Mouse (Mus musculus) heart, postnatal 14 days (tissue): ENCODE measurements around the gene Bcas3. TPM values are rescaled to one million over a fixed set of nuclear protein-coding genes. Genes with fewer than 3 reads are reported as not detected.
A peak's percentile ranks its signal among the peaks of the same experiment; 100 is the strongest.

ENCODE experiments used
- DNase-seq, 2 experiments: peaks; one replicate each; pipeline ENCODE4 v3.0.0; 2021 to 2022
- intact Hi-C: fragments of 180-260 bp; cut with DNase I; formaldehyde crosslinking; loops from one replicate; pipeline ENCODE4 v1.15.1; 2025
- total RNA-seq, 2 experiments: library from RNA; stranded (reverse); gene quantifications; 2 replicates each; pipeline ENCODE4 v1.2.3; 2021

The Bcas3 gene
- total RNA-seq, 2 experiments from 2014 or later: 33.7 to 39.2 TPM

- intact Hi-C loops: loop anchor here (2.0 kb wide), 1 partner anchor 91 kb away; no protein-coding TSS in a partner anchor
- DNase-seq: peak; percentile 30 to 40
Measured at GRCm38 (mm10) chr11:85523646-85524045, 170.7 kb downstream of the Bcas3 start.

DNA sequence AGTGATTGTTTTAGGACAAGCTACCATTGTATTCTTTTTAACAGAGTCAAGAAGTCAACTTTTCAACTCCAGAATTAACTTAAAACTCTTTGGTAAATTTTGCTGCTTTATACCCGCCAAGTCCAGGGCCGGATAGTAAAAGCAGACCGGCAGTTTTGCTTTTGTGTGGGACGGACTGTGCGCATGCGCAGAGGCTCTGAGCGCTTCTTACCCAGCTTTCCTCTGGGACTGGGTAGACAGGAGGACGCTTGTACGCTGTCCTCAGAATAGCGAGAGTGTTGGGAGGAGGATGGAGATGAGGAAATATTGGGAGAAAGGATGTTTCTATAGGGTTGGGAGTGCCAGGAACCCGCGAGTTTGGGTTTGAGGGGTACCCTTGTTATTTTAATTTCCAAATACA lies 171.2 kb downstream of the Bcas3 start:
- intact Hi-C loops: no loop called here

GRCm38 (mm10) chr11:85524841-85525500 lies 172.0 kb downstream of the Bcas3 start:
- DNase-seq: peak; percentile 59 to 70
- intact Hi-C loops: loop anchor here (5.0 kb wide), 1 partner anchor 42 kb away; no protein-coding TSS in a partner anchor

More for the DNA sequence above, 171.2 kb downstream of the Bcas3 start:
- peak; percentile 78 to 84 for DNase-seq

DNA sequence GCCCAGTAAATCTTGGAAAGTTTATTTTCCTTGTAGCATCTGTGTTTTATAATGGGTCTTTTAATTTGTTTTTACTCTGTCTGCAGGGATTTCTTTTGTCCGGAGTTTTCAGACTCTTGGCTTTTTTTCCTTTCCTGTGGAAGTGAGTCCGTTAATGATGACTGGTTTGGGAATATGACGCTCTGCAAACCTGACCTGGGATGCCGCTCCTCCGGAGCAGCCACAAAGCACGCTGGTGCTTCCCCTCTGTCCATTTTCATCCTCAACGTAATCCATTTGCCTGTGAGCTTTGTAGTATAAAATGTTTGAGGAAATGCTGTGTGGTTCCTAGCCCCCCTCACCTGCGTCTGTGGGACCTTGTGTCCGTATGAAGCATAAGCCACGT lies 172.5 kb downstream of the Bcas3 start:
- intact Hi-C loops: loop anchor here (5.0 kb wide), 1 partner anchor 42 kb away; no protein-coding TSS in a partner anchor
- DNase-seq: no peak

DNA sequence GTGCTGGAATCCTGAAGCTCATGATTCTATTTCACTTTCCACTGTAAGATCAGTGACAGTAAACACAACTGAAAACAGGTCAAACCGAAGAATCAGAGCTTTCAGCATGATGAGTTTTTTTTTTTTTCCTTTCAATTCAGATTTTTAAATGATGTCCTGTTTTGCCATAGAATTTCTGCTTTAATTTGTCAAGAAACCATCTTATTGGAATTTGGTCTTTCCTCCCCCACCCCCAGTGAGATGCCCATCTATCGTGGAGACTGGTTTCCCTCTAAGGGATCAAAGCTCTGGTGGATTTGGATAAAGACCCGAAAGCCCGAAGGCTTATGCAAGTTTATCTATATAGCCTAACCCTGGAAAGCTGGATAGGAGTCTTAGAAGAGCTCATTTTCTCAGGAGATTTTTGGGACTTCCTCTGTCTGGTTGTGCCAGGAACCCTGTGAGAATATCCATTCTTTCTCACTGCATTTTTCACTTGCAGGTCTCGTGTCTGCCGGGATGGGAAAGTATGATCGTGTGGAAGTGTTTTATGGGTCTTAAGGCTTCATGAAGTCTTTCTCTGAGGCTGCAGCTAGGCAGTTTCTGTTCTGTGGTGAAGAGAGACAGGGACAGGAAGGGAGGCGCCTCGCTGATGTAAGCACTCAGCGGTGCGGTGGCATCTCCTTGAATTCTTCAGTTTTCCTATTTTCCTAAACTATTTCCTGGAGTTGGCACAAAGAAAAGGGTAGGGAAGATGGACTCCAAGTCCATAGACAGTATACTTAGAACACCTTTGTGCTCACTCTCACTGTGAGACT lies 173.2 kb downstream of the Bcas3 start:
- intact Hi-C loops: loop anchor here (5.0 kb wide), 1 partner anchor 41 kb away; no protein-coding TSS in a partner anchor
- peak in 1 of 2 experiments; percentile 12 for DNase-seq

DNA sequence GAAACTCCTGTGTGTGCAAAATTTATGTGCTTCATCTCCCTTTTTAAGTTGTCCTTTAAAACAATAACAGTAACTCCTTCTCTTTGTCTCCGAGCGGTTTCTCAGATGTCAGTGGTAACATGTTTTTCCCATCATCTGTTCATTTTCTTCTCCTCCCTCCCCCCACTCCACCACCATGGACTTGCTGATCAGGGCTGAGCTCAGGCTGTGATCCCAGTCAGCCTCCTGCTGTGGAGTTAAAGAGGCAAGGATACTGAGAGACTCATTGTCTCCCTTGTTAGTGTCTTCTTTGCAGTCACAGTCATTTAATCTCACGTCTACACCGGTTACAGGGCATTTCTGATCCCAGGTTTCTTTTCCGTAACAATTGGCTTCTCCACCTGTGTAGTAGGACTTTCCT lies 174.3 kb downstream of the Bcas3 start:
- intact Hi-C loops: loop anchor here (5.0 kb wide), 1 partner anchor 40 kb away; no protein-coding TSS in a partner anchor
- no peak for DNase-seq

DNA sequence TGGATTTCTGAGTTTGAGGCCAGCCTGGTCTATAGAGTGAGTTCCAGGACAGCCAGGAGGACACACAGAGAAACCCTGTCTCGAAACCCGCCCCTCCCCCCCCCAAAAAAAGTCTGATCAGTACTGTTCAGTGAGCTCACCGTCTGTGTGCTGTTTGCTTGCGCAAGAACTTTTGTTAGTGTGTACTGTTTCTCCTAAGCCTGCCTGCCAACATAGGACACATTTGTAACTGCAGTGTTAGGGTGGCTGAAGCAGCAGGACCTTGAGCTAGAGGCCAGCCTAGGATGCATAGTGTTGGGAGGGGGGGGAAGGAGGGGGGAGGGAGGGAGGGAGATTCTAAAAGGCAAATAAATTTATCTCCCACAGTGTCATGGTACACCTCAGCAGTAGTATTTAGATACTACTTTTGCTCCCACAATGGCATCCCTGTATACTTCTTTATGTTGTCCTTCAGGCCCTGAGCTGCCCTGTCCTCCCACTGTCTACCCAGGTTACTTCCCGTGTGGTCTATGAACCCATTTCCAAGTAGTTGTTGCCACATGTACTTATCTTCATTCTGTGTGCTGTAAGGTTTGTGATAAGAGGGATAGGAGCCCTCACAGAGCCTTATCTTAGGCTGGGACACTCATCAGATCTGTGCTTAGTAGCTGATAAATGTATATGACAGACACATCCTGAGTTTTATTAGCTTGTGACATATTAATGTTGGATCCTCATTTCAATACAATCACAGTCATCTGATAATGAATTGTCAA lies 176.7 kb downstream of the Bcas3 start:
- DNase-seq: no peak
- intact Hi-C loops: loop anchor here (5.0 kb wide), 1 partner anchor 38 kb away; no protein-coding TSS in a partner anchor

- intact Hi-C loops: no loop called here
- DNase-seq: no peak
Measured at GRCm38 (mm10) chr11:85540989-85541388, 188.0 kb downstream of the Bcas3 start.

DNA sequence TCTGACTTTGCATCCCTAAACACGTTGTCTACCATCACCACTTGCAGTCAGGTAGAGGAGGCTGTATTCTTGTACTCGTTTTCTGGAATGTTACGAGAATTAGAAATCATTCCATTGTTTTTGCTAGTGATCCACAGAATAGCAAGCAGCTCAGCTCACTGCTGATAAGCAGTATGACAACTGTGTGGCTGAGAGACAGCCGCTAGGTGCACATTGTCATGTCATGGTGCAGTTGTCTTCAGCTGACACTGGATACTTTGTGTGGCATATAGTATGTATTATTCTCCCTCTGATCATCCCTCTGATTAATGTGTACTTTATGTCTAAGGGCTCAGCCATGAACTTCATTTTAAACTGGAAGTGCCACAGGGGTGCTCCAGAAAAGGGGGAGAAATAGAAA lies 190.3 kb downstream of the Bcas3 start:
- no peak for DNase-seq
- intact Hi-C loops: no loop called here

GRCm38 (mm10) chr11:85545602-85546001 lies 192.6 kb downstream of the Bcas3 start:
- no peak for DNase-seq
- intact Hi-C loops: no loop called here

DNA sequence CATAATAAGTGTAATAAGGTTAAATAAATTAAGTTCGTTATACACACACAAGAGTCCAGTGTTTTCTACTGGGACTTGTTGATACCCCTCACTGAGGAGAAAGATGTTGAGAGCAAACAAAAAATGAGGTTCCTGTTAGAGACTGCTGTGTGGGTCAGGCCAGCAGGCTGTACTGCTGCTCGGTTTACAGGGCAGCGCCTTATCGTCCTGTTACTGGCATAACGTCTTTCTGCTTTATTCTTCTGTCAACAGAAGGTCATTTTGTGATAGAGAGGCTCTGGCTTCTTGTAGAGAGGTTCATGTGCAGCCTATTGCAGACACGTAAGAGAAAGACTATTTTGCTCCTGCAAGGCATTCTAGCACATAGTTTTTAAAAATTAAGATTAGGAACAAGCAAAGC lies 195.0 kb downstream of the Bcas3 start:
- no peak for DNase-seq
- intact Hi-C loops: no loop called here

DNA sequence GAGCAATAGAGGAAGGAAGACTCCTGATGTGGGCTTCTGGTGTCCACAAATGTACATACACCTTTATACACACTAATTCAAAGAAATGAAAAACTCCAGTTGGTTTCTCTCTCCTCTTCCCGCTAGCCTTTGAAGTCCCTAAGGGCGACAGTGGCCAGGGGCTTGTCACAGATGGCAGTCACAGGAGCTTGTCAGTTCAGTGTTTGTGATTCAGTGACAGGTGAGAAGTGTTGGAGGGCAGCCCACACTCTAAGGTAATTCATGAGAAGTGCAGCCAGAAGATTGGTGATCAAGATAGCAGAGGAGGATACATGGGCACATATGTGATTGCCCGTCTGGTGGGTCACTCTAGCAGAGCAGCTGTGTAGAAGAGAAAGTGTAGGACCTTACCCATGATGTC lies 196.7 kb downstream of the Bcas3 start:
- intact Hi-C loops: no loop called here

GRCm38 (mm10) chr11:85555066-85555465 lies 202.1 kb downstream of the Bcas3 start:
- DNase-seq: no peak
- intact Hi-C loops: no loop called here

More for the DNA sequence above, 196.7 kb downstream of the Bcas3 start:
- no peak for DNase-seq

DNA sequence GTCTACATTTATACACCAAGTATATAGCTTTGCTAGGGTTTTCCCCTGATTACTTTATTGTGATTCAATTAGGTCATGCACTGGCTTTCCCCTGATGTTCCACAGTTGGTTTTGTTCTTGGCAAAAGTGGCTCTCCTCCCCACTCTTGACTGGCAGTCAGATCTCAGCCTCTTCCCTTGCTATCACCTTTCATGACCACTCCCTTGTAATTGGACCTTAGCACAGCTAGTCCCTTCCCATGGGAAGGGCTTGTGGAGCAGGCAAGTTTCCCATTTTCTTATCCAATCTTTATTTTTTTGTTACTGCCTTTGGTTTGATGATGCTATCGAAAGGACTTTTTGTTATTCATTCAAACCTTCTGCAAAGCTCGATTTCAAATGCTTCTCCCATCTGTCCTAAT lies 202.8 kb downstream of the Bcas3 start:
- DNase-seq: no peak
- intact Hi-C loops: no loop called here

DNA sequence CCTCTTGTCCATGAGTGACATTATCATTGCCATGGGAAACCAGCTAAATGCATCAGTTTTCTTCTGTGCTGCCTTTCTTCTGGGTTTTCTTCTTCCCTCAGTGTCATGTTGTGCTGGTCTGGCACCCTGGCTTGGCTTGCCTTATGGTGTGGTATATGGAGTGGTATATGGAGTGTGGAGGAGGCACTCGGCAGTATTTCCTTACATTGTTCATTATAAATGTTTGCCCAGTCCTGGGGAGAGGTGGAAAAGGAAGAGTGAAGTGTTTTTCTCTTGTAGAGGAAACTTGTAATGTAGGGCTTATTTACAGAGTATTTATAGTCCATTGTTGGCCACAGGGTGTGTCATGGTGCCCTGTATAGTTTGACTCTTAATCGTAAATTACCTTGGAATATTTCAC lies 212.1 kb downstream of the Bcas3 start:
- DNase-seq: no peak
- intact Hi-C loops: loop anchor here (5.0 kb wide), 1 partner anchor 38 kb away; no protein-coding TSS in a partner anchor

- intact Hi-C loops: loop anchor here (5.0 kb wide), 1 partner anchor 41 kb away; no protein-coding TSS in a partner anchor
- DNase-seq: no peak
Measured at GRCm38 (mm10) chr11:85571040-85571439, 218.1 kb downstream of the Bcas3 start.

DNA sequence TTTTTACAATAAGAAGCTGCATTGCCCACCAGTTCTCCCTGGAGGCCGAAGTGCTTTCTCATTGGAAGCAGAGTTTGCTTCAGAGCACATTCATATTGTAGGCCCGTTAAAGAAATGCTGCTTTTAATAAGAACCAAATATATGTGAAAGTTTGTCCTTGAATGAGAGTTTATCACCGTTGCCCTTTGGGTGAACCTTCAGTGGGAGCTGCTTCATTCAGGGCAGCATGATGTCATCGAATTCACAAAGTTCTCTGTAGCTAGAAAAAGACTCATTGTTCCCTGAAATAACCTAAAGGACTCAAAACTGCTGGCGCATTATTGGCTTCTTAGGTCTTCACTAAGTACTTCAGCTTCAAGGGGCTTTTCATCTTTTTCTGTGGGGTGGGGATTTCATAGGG lies 219.0 kb downstream of the Bcas3 start:
- intact Hi-C loops: loop anchor here (5.0 kb wide), 1 partner anchor 40 kb away; no protein-coding TSS in a partner anchor
- peak in 1 of 2 experiments; percentile 10 for DNase-seq

GRCm38 (mm10) chr11:85572590-85572989 lies 219.6 kb downstream of the Bcas3 start:
- DNase-seq: no peak
- intact Hi-C loops: loop anchor here (5.0 kb wide), 1 partner anchor 40 kb away; no protein-coding TSS in a partner anchor

GRCm38 (mm10) chr11:85574496-85574895 lies 221.5 kb downstream of the Bcas3 start:
- peak; percentile 22 for DNase-seq
- intact Hi-C loops: loop anchor here (5.0 kb wide), 1 partner anchor 38 kb away; no protein-coding TSS in a partner anchor
